ENCODE assay signal across 24 mouse cellular contexts in the genomic region with DNA sequence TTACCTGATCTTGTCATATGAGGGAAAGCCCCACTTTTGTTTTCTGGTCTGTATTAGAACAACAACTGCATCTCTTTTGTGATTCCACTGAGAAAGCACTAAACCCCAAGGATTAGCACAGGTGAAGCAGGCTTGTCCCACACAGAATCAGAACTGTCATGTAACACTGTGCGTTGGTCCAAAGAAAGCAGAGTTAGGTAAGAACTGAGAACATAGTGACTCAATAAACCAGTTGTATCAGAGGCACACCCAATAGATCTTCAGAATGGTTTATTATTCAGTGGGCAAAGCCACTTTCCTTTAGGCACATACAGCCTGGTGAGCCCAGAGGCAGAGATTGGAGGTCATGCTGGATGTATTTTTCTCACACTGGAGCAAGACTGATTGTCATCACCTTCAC.
DNase-seq lines count a peak whose midpoint lies in the region; ATAC-seq and TF ChIP-seq lines count a peak whose summit lies in the region.
"Had no signal": no experiment of that assay in that cellular context is flagged by ENCODE, and none has a peak within 500 bp of the region (broad histone marks: within the 10 kb centered on the region; RNA-seq: fewer than 3 reads in every experiment).

No protein-coding gene starts in this region.

- no peak for ATAC-seq in cerebellum, adult (ENCODE audit: insufficient number of reproducible peaks, low FRiP score, low TSS enrichment)
- ATAC-seq in intestine, embryonic 14.5 days (replicated peaks; ENCODE audit: low FRiP score, low TSS enrichment, low read depth): no peak
- ATAC-seq in intestine, postnatal 0 days: no peak
- ATAC-seq: activated CD4-positive, CD25-positive, alpha-beta regulatory T cell, adult 4 months; CD4-positive, CD25-positive, alpha-beta regulatory T cell, adult 4 months; forebrain, embryonic 14.5 days; forebrain, embryonic 16.5 days; Patski had no signal

- H3K9me3 ChIP-seq in intestine, embryonic 14.5 days (ENCODE audit: control insufficient read depth, low read length): no peaks in the 10 kb centered on the region
- no peaks in the 10 kb centered on the region for H3K9me3 ChIP-seq in intestine, postnatal 0 days (ENCODE audit: control insufficient read depth)
- H3K9me3 ChIP-seq: embryonic facial prominence, embryonic 10.5 days; embryonic facial prominence, embryonic 12.5 days; forebrain, embryonic 10.5 days; forebrain, embryonic 12.5 days had no signal

- no peaks in the 10 kb centered on the region for H3K27me3 ChIP-seq in cerebellum, adult 2 months (ENCODE audit: control insufficient read depth, insufficient read depth, low read length)
- peaks cover 5% of the 10 kb centered on the region; the same call in 1 of the 2 replicates for H3K27me3 ChIP-seq in intestine, embryonic 14.5 days (replicated peaks; ENCODE audit: control insufficient read depth, insufficient read depth, low read length)
- peaks cover 12% of the 10 kb centered on the region for H3K27me3 ChIP-seq in intestine, postnatal 0 days (replicated peaks; ENCODE audit: control insufficient read depth, insufficient read depth, low read length)
- H3K27me3 ChIP-seq: CH12.LX, Patski had no signal

- no peak for TF ChIP-seq CTCF in cerebellum, adult 2 months (IDR thresholded peaks at IDR 0.05; ENCODE audit: borderline replicate concordance, insufficient read depth, low read depth, low read length)
- no peak for TF ChIP-seq CTCF in intestine, postnatal 0 days (IDR thresholded peaks at IDR 0.05; ENCODE audit: low read depth)

- no peak overlapping the region for H3K9ac ChIP-seq in intestine, embryonic 14.5 days (ENCODE audit: low read length)
- no peak overlapping the region for H3K9ac ChIP-seq in intestine, postnatal 0 days (ENCODE audit: low read depth, low read length)
- H3K9ac ChIP-seq: embryonic facial prominence, embryonic 12.5 days; forebrain, embryonic 12.5 days had no signal

- peak overlapping the region; percentile 34; the same call in 1 of the 2 replicates for H3K27ac ChIP-seq in cerebellum, adult 2 months (ENCODE audit: insufficient read depth, low read length)
- no peak overlapping the region for H3K27ac ChIP-seq in intestine, embryonic 14.5 days (ENCODE audit: low read depth)
- H3K27ac ChIP-seq in intestine, postnatal 0 days (ENCODE audit: low read depth, low read length): no peak overlapping the region
- H3K27ac ChIP-seq: embryonic facial prominence, embryonic 10.5 days; embryonic facial prominence, embryonic 12.5 days; forebrain, embryonic 10.5 days; forebrain, embryonic 12.5 days had no signal

- no peak overlapping the region for H3K4me2 ChIP-seq in intestine, embryonic 14.5 days (ENCODE audit: low read length)
- H3K4me2 ChIP-seq in intestine, postnatal 0 days (replicated peaks; ENCODE audit: low read depth): no peak overlapping the region
- H3K4me2 ChIP-seq: embryonic facial prominence, embryonic 12.5 days; forebrain, embryonic 12.5 days had no signal

- H3K4me1 ChIP-seq in cerebellum, adult 2 months (ENCODE audit: control insufficient read depth, insufficient read depth, low read length): peaks cover 21% of the 10 kb centered on the region
- H3K4me1 ChIP-seq in intestine, embryonic 14.5 days (replicated peaks; ENCODE audit: control insufficient read depth, insufficient read depth, low read length): no peaks in the 10 kb centered on the region; the same call in 1 of the 2 replicates
- no peaks in the 10 kb centered on the region for H3K4me1 ChIP-seq in intestine, postnatal 0 days (replicated peaks; ENCODE audit: control insufficient read depth, insufficient read depth, low read length)

- peak in 1 of 2 experiments; percentile 17 for DNase-seq in cerebellum, adult 2 months
- DNase-seq in intestine, embryonic 14.5 days (ENCODE audit: low spot score): peak; percentile 36
- no peak for DNase-seq in lung, postnatal 4 days
- DNase-seq: adrenal gland, adult 8-10 months; adrenal gland, postnatal 14 days; adrenal gland, postnatal 36 days; B cell, adult 2 months; cerebellum, adult 11 months; cerebellum, adult 18-20 months; cerebellum, postnatal 10 days; cerebellum, postnatal 25 days had no signal

- H3K4me3 ChIP-seq in cerebellum, adult 2 months (replicated peaks; ENCODE audit: insufficient read depth, low read depth, low read length): no peak overlapping the region
- H3K4me3 ChIP-seq in intestine, embryonic 14.5 days (ENCODE audit: low read depth, low read length): no peak overlapping the region
- no peak overlapping the region for H3K4me3 ChIP-seq in intestine, postnatal 0 days (ENCODE audit: low read depth, low read length)
- H3K4me3 ChIP-seq: embryonic facial prominence, embryonic 10.5 days; embryonic facial prominence, embryonic 12.5 days; forebrain, embryonic 10.5 days; forebrain, embryonic 12.5 days had no signal

- H3K36me3 ChIP-seq in intestine, embryonic 14.5 days (ENCODE audit: control insufficient read depth, insufficient read depth, low read length): no peaks in the 10 kb centered on the region
- H3K36me3 ChIP-seq in intestine, postnatal 0 days (ENCODE audit: control insufficient read depth, insufficient read depth): no peaks in the 10 kb centered on the region
- H3K36me3 ChIP-seq: embryonic facial prominence, embryonic 10.5 days; embryonic facial prominence, embryonic 12.5 days; forebrain, embryonic 10.5 days; forebrain, embryonic 12.5 days; G1E had no signal

- WGBS in cerebellum, adult 2 months: 94% methylated on average over 1 of the region's 1 CpGs
- WGBS in intestine, embryonic 14.5 days: 93% methylated on average over 1 of the region's 1 CpGs
- 73% methylated on average over 1 of the region's 1 CpGs for WGBS in intestine, postnatal 0 days

- TF ChIP-seq POLR2A in cerebellum, adult 2 months (IDR thresholded peaks at IDR 0.05; ENCODE audit: borderline replicate concordance, insufficient read depth, low read length): no peak
